ENCODE assay signal across 10 mouse cellular contexts in the genomic region with DNA sequence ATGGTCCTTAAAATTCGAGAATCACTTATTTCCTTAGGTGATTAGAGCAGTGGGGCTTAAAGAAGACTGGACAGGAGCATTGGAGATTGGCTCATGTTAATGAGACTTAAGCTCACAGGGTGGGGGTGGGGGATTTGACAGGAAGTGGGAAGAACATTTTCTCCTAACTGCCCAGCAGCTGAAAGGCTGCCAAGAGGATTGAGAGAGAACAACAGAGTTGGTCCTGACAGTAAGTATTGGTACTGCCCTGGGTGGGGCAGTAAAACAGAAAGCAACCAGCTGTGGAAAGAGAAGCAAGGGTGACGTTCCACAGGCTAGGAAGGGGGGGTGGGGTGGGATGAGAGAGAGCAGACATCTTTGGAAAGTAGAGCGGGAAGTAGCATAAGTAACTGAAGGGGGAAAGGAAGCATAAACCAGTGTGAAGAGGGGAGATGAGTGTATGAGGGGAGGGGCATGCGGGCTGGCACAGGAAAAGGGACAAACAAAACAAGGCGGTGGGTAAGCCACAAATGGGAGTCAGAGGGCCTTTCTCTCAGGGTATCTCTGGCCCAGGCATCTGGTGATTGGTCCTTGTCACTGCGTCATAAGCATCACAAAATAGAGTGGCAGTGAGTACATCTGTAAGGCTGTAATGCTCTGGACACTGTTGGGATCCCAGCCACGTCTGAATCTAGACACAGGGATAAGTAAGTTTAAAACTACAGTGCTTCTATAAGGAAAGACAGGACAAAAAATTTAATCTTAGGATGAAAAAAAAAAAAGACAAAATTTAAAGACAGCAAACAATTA.
A peak's percentile ranks its signal among the peaks of the same experiment; 100 is the strongest.
DNase-seq lines count a peak whose midpoint lies in the region; ATAC-seq and TF ChIP-seq lines count a peak whose summit lies in the region.
"Had no signal": no experiment of that assay in that cellular context is flagged by ENCODE, and none has a peak within 500 bp of the region (broad histone marks: within the 10 kb centered on the region; RNA-seq: fewer than 3 reads in every experiment).

No protein-coding gene starts in this region.

- H3K9ac ChIP-seq in intestine, embryonic 14.5 days (ENCODE audit: low read length) = no peak overlapping the region
- no peak overlapping the region for H3K9ac ChIP-seq in intestine, postnatal 0 days (ENCODE audit: low read depth, low read length)
- H3K9ac ChIP-seq in lung, postnatal 0 days (replicated peaks; ENCODE audit: low read depth) = no peak overlapping the region
- H3K9ac ChIP-seq: hindbrain, embryonic 12.5 days; liver, embryonic 15.5 days had no signal

- TF ChIP-seq EP300 in lung, postnatal 0 days (IDR thresholded peaks at IDR 0.05) = peak; percentile 85

- 0 out of 2 replicates have a peak, but pooled peaks cover 3% of the 10 kb centered on the region for H3K9me3 ChIP-seq in intestine, embryonic 14.5 days (ENCODE audit: control insufficient read depth, low read length)
- H3K9me3 ChIP-seq in intestine, postnatal 0 days (ENCODE audit: control insufficient read depth) = no peaks in the 10 kb centered on the region
- H3K9me3 ChIP-seq in lung, postnatal 0 days (ENCODE audit: low read length) = no peaks in the 10 kb centered on the region
- H3K9me3 ChIP-seq: hindbrain, embryonic 12.5 days; liver, embryonic 15.5 days had no signal

- H3K4me2 ChIP-seq in intestine, embryonic 14.5 days (ENCODE audit: low read length) = 0 out of 2 replicates have a peak overlapping the region, but pooled peaks have one; percentile 2
- H3K4me2 ChIP-seq in intestine, postnatal 0 days (replicated peaks; ENCODE audit: low read depth) = no peak overlapping the region
- H3K4me2 ChIP-seq in lung, postnatal 0 days (replicated peaks; ENCODE audit: low read depth, low read length) = no peak overlapping the region
- H3K4me2 ChIP-seq: hindbrain, embryonic 12.5 days; liver, embryonic 15.5 days had no signal

- TF ChIP-seq POLR2A in kidney, adult 2 months (IDR thresholded peaks at IDR 0.05; ENCODE audit: low read depth, low read length) = no peak

- H3K4me1 ChIP-seq in intestine, embryonic 14.5 days (replicated peaks; ENCODE audit: control insufficient read depth, insufficient read depth, low read length) = no peaks in the 10 kb centered on the region
- H3K4me1 ChIP-seq in intestine, postnatal 0 days (replicated peaks; ENCODE audit: control insufficient read depth, insufficient read depth, low read length) = no peaks in the 10 kb centered on the region; the same call in 1 of the 2 replicates
- H3K4me1 ChIP-seq in kidney, adult 2 months (ENCODE audit: control insufficient read depth, insufficient read depth, low read length) = no peaks in the 10 kb centered on the region
- H3K4me1 ChIP-seq in lung, postnatal 0 days (ENCODE audit: insufficient read depth, low read depth, low read length) = no peaks in the 10 kb centered on the region
- H3K4me1 ChIP-seq: hindbrain, embryonic 12.5 days; liver, embryonic 15.5 days had no signal

- no peak for ATAC-seq in intestine, embryonic 14.5 days (replicated peaks; ENCODE audit: low FRiP score, low TSS enrichment, low read depth)
- ATAC-seq in intestine, postnatal 0 days = no peak
- peak; percentile 95 for ATAC-seq in lung, postnatal 0 days
- no peak for ATAC-seq in cerebellum, adult (ENCODE audit: insufficient number of reproducible peaks, low FRiP score, low TSS enrichment)

- H3K36me3 ChIP-seq in intestine, embryonic 14.5 days (ENCODE audit: control insufficient read depth, insufficient read depth, low read length) = no peaks in the 10 kb centered on the region
- H3K36me3 ChIP-seq in intestine, postnatal 0 days (ENCODE audit: control insufficient read depth, insufficient read depth) = no peaks in the 10 kb centered on the region
- no peaks in the 10 kb centered on the region for H3K36me3 ChIP-seq in kidney, adult 2 months (ENCODE audit: control insufficient read depth, insufficient read depth, low read length)
- H3K36me3 ChIP-seq in lung, postnatal 0 days (ENCODE audit: insufficient read depth, low read length) = no peaks in the 10 kb centered on the region
- H3K36me3 ChIP-seq: hindbrain, embryonic 12.5 days; liver, embryonic 15.5 days had no signal

- WGBS in intestine, embryonic 14.5 days = 54% methylated on average over 7 of the region's 7 CpGs
- 58% methylated on average over 7 of the region's 7 CpGs for WGBS in intestine, postnatal 0 days
- 72% methylated on average over 7 of the region's 7 CpGs for WGBS in kidney, adult 2 months
- WGBS in lung, postnatal 0 days = 46% methylated on average over 7 of the region's 7 CpGs

- no peak overlapping the region for H3K4me3 ChIP-seq in intestine, embryonic 14.5 days (ENCODE audit: low read depth, low read length)
- no peak overlapping the region for H3K4me3 ChIP-seq in intestine, postnatal 0 days (ENCODE audit: low read depth, low read length)
- H3K4me3 ChIP-seq in kidney, adult 2 months (ENCODE audit: insufficient read depth, low read depth, low read length) = no peak overlapping the region
- no peak overlapping the region for H3K4me3 ChIP-seq in lung, postnatal 0 days (ENCODE audit: low read depth, low read length)
- H3K4me3 ChIP-seq: hindbrain, embryonic 12.5 days; liver, embryonic 15.5 days had no signal

- DNase-seq in intestine, embryonic 14.5 days (ENCODE audit: low spot score) = no peak
- DNase-seq in ZHBTc4 (ENCODE audit: low read depth, low spot score) = peak; percentile 10
- peak; percentile 60 for DNase-seq in kidney, adult 2 months
- peak; percentile 80 for DNase-seq in lung, postnatal 0 days (ENCODE audit: low spot score)
- DNase-seq in spleen, postnatal 10 days (ENCODE audit: low spot score in 2 of 2) = no peak
- DNase-seq: gastrocnemius, postnatal 14 days had no signal

- no peak overlapping the region for H3K27ac ChIP-seq in intestine, embryonic 14.5 days (ENCODE audit: low read depth)
- H3K27ac ChIP-seq in intestine, postnatal 0 days (ENCODE audit: low read depth, low read length) = no peak overlapping the region
- no peak overlapping the region for H3K27ac ChIP-seq in kidney, adult 2 months (ENCODE audit: insufficient read depth, low read depth, low read length)
- H3K27ac ChIP-seq in lung, postnatal 0 days (ENCODE audit: low read length) = no peak overlapping the region
- H3K27ac ChIP-seq: hindbrain, embryonic 12.5 days; liver, embryonic 15.5 days had no signal

- no peak for TF ChIP-seq CTCF in intestine, postnatal 0 days (IDR thresholded peaks at IDR 0.05; ENCODE audit: low read depth)
- TF ChIP-seq CTCF in kidney, adult 2 months (conservative IDR thresholded peaks at IDR 0.05; ENCODE audit: insufficient read depth, insufficient read length, low read depth, low read length) = no peak
- TF ChIP-seq CTCF in lung, postnatal 0 days (IDR thresholded peaks at IDR 0.05) = no peak

- H3K27me3 ChIP-seq in intestine, embryonic 14.5 days (replicated peaks; ENCODE audit: control insufficient read depth, insufficient read depth, low read length) = no peaks in the 10 kb centered on the region
- H3K27me3 ChIP-seq in intestine, postnatal 0 days (replicated peaks; ENCODE audit: control insufficient read depth, insufficient read depth, low read length) = no peaks in the 10 kb centered on the region
- H3K27me3 ChIP-seq in kidney, adult 2 months (replicated peaks; ENCODE audit: control insufficient read depth, insufficient read depth, low read length) = no peaks in the 10 kb centered on the region
- no peaks in the 10 kb centered on the region for H3K27me3 ChIP-seq in lung, postnatal 0 days (replicated peaks; ENCODE audit: insufficient read depth, low read length)
- H3K27me3 ChIP-seq: hindbrain, embryonic 12.5 days; liver, embryonic 15.5 days had no signal

Comparison
In these comparisons a context has a peak if more than half of its experiments do, and no peak if none do; other contexts are left out.
1. DNase-seq: peak in ZHBTc4 (single experiment), kidney, adult 2 months (single experiment) and lung, postnatal 0 days (single experiment); none in intestine, embryonic 14.5 days (single experiment) and spleen, postnatal 10 days (0 of 2).